Mouse (Mus musculus): Measurements from ENCODE around the gene Tnfsfm13.

GRCm38 (mm10) chr11:69707480-69707847 is 11.6 kb upstream of the Tnfsfm13 start:
- TF ChIP-seq POLR2A (IDR thresholded peaks at IDR 0.05; ENCODE audit: insufficient read length, low read depth) (no peak), USF1 (IDR thresholded peaks at IDR 0.05; ENCODE audit: low read depth) (no peak), MYOG (IDR thresholded peaks at IDR 0.05; ENCODE audit: control insufficient read depth in 1 of 3, insufficient read depth in 1 of 3, insufficient read length in 2 of 3, low read depth in 2 of 3) (no peak), TCF12 (IDR thresholded peaks at IDR 0.05; ENCODE audit: insufficient read depth, poor library complexity, severe bottlenecking) (no peak), MAX (IDR thresholded peaks at IDR 0.05; ENCODE audit: low read depth) (no peak)
